Mouse (Mus musculus): Measurements from ENCODE around the gene Scn3b. TPM values are rescaled to one million over a fixed set of nuclear protein-coding genes. Genes with fewer than 3 reads are reported as not detected.

Gene Scn3b
- polyA plus RNA-seq, 2 experiments, result 0.01 to 0.06 TPM

DNA sequence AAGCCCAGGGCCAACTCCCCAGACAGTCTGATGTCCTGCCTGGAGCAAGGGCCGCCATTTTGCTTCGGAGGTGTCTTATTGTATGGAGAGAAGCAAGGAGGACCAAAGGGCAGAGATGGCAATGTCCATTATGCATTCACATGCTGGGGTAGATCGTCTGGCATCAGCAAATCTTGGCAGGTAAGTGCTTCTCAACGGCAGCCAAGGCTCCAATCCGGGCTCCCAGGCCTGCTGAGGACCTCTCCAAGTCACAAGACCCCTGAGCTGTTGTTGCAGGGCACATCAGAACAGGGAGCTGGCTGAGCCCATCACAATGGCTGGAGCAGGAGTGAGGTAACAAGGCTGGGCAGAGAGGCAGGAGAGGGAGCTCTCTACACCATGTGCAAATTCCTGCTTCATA lies 24.7 kb downstream of the Scn3b start:
- H3K36me3 ChIP-seq (replicated peaks; ENCODE audit: control insufficient read depth, insufficient read depth, low read depth), result no peaks in the 10 kb centered on the region
- 63% methylated on average over 5 of the region's 5 CpGs for WGBS (ENCODE audit: insufficient replicate concordance)
- no peak for ATAC-seq (ENCODE audit: insufficient read depth)
- no peak for DNase-seq (ENCODE audit: low read depth in 3 of 3, low spot score in 3 of 3)
- H3K9ac ChIP-seq (replicated peaks), result no peak overlapping the region
- H3K4me3 ChIP-seq (ENCODE audit: insufficient read depth in 1 of 2, low read depth in 2 of 2, low read length in 2 of 2), result no peak overlapping the region
- no peak overlapping the region for H3K4me2 ChIP-seq (ENCODE audit: low read depth)
- no peaks in the 10 kb centered on the region for H3K4me1 ChIP-seq (replicated peaks; ENCODE audit: control insufficient read depth in 2 of 2, insufficient read depth in 2 of 2, low read length in 1 of 2)
- TF ChIP-seq CTCF (IDR thresholded peaks at IDR 0.05; ENCODE audit: low read depth) (no peak), EP300 (IDR thresholded peaks at IDR 0.05; ENCODE audit: low read depth) (no peak)
- no peaks in the 10 kb centered on the region for H3K9me3 ChIP-seq (ENCODE audit: control insufficient read depth, low read length)
- H3K27me3 ChIP-seq (ENCODE audit: control insufficient read depth, insufficient read depth, low read length), result no peaks in the 10 kb centered on the region
- no peak overlapping the region for H3K27ac ChIP-seq

DNA sequence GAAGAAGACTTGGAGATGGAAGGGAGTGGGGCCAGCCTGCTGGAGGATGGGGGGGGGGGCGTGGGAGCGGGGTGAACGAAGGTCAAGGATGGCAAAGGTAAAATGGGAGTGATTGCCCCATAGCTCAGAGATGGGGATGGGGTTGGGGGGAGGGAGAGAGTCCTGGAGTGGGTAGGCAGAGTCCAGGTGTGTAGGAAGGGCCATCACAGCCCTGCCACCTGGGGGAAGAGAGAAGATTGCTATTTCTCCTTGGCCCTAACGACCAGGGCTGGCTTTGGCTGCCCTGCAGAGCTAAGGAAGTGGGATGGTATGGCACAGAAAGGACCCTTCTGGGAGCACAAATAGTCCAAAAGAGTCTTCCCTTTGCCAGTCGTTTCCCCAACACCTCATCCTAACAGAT lies 25.2 kb downstream of the Scn3b start:
- TF ChIP-seq CTCF (IDR thresholded peaks at IDR 0.05; ENCODE audit: low read depth) (no peak), EP300 (IDR thresholded peaks at IDR 0.05; ENCODE audit: low read depth) (no peak)
- Histone ChIP-seq H3K9me3 (ENCODE audit: control insufficient read depth, low read length) (no peaks in the 10 kb centered on the region), H3K36me3 (replicated peaks; ENCODE audit: control insufficient read depth, insufficient read depth, low read depth) (no peaks in the 10 kb centered on the region), H3K4me2 (ENCODE audit: low read depth) (no peak overlapping the region), H3K4me1 (replicated peaks; ENCODE audit: control insufficient read depth in 2 of 2, insufficient read depth in 2 of 2, low read length in 1 of 2) (no peaks in the 10 kb centered on the region), H3K27me3 (ENCODE audit: control insufficient read depth, insufficient read depth, low read length) (no peaks in the 10 kb centered on the region), H3K4me3 (ENCODE audit: insufficient read depth in 1 of 2, low read depth in 2 of 2, low read length in 2 of 2) (no peak overlapping the region), H3K27ac (no peak overlapping the region), H3K9ac (replicated peaks) (no peak overlapping the region)
- WGBS (ENCODE audit: insufficient replicate concordance), result 53% methylated on average over 3 of the region's 5 CpGs
- DNase-seq (ENCODE audit: low read depth in 3 of 3, low spot score in 3 of 3), result no peak
- ATAC-seq (ENCODE audit: insufficient read depth), result no peak

- DNase-seq (ENCODE audit: low read depth in 3 of 3, low spot score in 3 of 3) (no peak), ATAC-seq (ENCODE audit: insufficient read depth) (no peak)
- WGBS (ENCODE audit: insufficient replicate concordance), result 60% methylated on average over 1 of the region's 1 CpGs
- Histone ChIP-seq H3K4me3 (ENCODE audit: insufficient read depth in 1 of 2, low read depth in 2 of 2, low read length in 2 of 2) (no peak overlapping the region), H3K4me2 (ENCODE audit: low read depth) (no peak overlapping the region), H3K36me3 (replicated peaks; ENCODE audit: control insufficient read depth, insufficient read depth, low read depth) (no peaks in the 10 kb centered on the region), H3K9ac (replicated peaks) (no peak overlapping the region), H3K4me1 (replicated peaks; ENCODE audit: control insufficient read depth in 2 of 2, insufficient read depth in 2 of 2, low read length in 1 of 2) (no peaks in the 10 kb centered on the region), H3K27me3 (ENCODE audit: control insufficient read depth, insufficient read depth, low read length) (no peaks in the 10 kb centered on the region), H3K27ac (no peak overlapping the region), H3K9me3 (ENCODE audit: control insufficient read depth, low read length) (no peaks in the 10 kb centered on the region)
- no peak for TF ChIP-seq CTCF (IDR thresholded peaks at IDR 0.05; ENCODE audit: low read depth)
- no peak for TF ChIP-seq EP300 (IDR thresholded peaks at IDR 0.05; ENCODE audit: low read depth)
Measured at GRCm38 (mm10) chr9:40294866-40295265, 25.8 kb downstream of the Scn3b start.

DNA sequence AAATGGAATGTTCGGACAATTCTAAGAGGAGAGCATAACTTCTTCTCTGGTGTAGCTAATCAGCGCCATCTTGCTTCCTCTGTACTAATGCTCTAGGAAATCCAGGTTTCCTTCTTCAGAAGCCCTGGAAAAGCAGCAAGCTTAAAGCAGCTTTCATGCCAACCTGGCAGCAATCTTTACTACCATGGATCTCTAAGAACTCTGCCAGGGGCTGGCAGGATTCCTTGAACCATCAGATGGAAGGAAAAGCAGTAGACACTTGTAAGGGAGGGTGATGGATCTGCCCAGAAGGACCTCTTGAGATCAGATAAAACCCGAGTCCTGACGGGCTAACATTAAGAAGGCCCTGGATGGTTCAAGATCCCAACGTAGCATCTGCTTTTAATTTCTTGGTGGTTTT lies 27.2 kb downstream of the Scn3b start:
- ATAC-seq (ENCODE audit: insufficient read depth), result no peak
- no peak overlapping the region for H3K27ac ChIP-seq
- WGBS (ENCODE audit: insufficient replicate concordance), result 61% methylated on average over 5 of the region's 5 CpGs
- H3K4me1 ChIP-seq (replicated peaks; ENCODE audit: control insufficient read depth in 2 of 2, insufficient read depth in 2 of 2, low read length in 1 of 2), result no peaks in the 10 kb centered on the region
- H3K4me3 ChIP-seq (ENCODE audit: insufficient read depth in 1 of 2, low read depth in 2 of 2, low read length in 2 of 2), result no peak overlapping the region
- H3K4me2 ChIP-seq (ENCODE audit: low read depth), result no peak overlapping the region
- H3K9me3 ChIP-seq (ENCODE audit: control insufficient read depth, low read length), result no peaks in the 10 kb centered on the region
- no peaks in the 10 kb centered on the region for H3K36me3 ChIP-seq (replicated peaks; ENCODE audit: control insufficient read depth, insufficient read depth, low read depth)
- H3K27me3 ChIP-seq (ENCODE audit: control insufficient read depth, insufficient read depth, low read length), result no peaks in the 10 kb centered on the region
- DNase-seq (ENCODE audit: low read depth in 3 of 3, low spot score in 3 of 3), result no peak
- no peak for TF ChIP-seq EP300 (IDR thresholded peaks at IDR 0.05; ENCODE audit: low read depth)
- no peak for TF ChIP-seq CTCF (IDR thresholded peaks at IDR 0.05; ENCODE audit: low read depth)
- H3K9ac ChIP-seq (replicated peaks), result no peak overlapping the region

GRCm38 (mm10) chr9:40297969-40298368 lies 29.0 kb downstream of the Scn3b start:
- Histone ChIP-seq H3K4me2 (ENCODE audit: low read depth) (no peak overlapping the region), H3K27ac (no peak overlapping the region), H3K27me3 (ENCODE audit: control insufficient read depth, insufficient read depth, low read length) (no peaks in the 10 kb centered on the region), H3K4me3 (ENCODE audit: insufficient read depth in 1 of 2, low read depth in 2 of 2, low read length in 2 of 2) (no peak overlapping the region), H3K36me3 (replicated peaks; ENCODE audit: control insufficient read depth, insufficient read depth, low read depth) (no peaks in the 10 kb centered on the region), H3K9me3 (ENCODE audit: control insufficient read depth, low read length) (no peaks in the 10 kb centered on the region), H3K9ac (replicated peaks) (no peak overlapping the region), H3K4me1 (replicated peaks; ENCODE audit: control insufficient read depth in 2 of 2, insufficient read depth in 2 of 2, low read length in 1 of 2) (no peaks in the 10 kb centered on the region)
- DNase-seq (ENCODE audit: low read depth in 3 of 3, low spot score in 3 of 3), result no peak
- no peak for TF ChIP-seq CTCF (IDR thresholded peaks at IDR 0.05; ENCODE audit: low read depth)
- 63% methylated on average over 9 of the region's 9 CpGs for WGBS (ENCODE audit: insufficient replicate concordance)
- no peak for ATAC-seq (ENCODE audit: insufficient read depth)
